Mouse (Mus musculus) neural tube, embryonic 14.5 days (tissue): ENCODE data around the gene Htr1f. TPM values are rescaled to one million over a fixed set of nuclear protein-coding genes. Genes with fewer than 3 reads are reported as not detected.

Source experiments
- ATAC-seq: fragments of 200-750 bp; cut with Nextera tagmentation; 2 replicates; pipeline ENCODE4 v1.8.0; 2017; ENCODE audit warnings: low read depth, mild to moderate bottlenecking, moderate TSS enrichment, moderate library complexity
- H3K27ac ChIP-seq: fragments of 300-500 bp; sonication (generic); 2 replicates; pipeline ENCODE4 v1.5.1; 2014; ENCODE audit warnings: low read depth, mild to moderate bottlenecking, control low read depth, low read length, moderate library complexity, mixed read lengths
- H3K27me3 ChIP-seq: fragments of 300-500 bp; sonication (generic); 2 replicates; pipeline ENCODE4 v1.6.1; 2014; ENCODE audit warnings: low read length; ENCODE audit not compliant: control insufficient read depth, insufficient read depth
- H3K36me3 ChIP-seq: fragments of 300-500 bp; sonication (generic); 2 replicates; pipeline ENCODE4 v1.6.1; 2014; ENCODE audit warnings: low read length, mixed read lengths; ENCODE audit not compliant: control insufficient read depth, insufficient read depth
- H3K4me1 ChIP-seq: fragments of 300-500 bp; sonication (generic); 2 replicates; pipeline ENCODE4 v1.6.1; 2014; ENCODE audit warnings: low read length; ENCODE audit not compliant: control insufficient read depth, insufficient read depth
- H3K4me2 ChIP-seq: fragments of 300-500 bp; sonication (generic); 2 replicates; pipeline ENCODE4 v1.6.1; 2014; ENCODE audit warnings: mild to moderate bottlenecking, low read depth, low read length, control low read depth
- H3K4me3 ChIP-seq: fragments of 300-500 bp; sonication (generic); 2 replicates; pipeline ENCODE4 v1.5.1; 2014; ENCODE audit warnings: low read depth, low read length, control low read depth, mixed read lengths
- H3K9ac ChIP-seq: fragments of 300-500 bp; sonication (generic); replicated peaks from 2 replicates; pipeline ENCODE4 v1.6.1; 2014; ENCODE audit warnings: low read depth, mild to moderate bottlenecking, control low read depth, low read length, mixed read lengths
- H3K9me3 ChIP-seq: fragments of 300-500 bp; sonication (generic); 2 replicates; pipeline ENCODE4 v1.6.1; 2016; ENCODE audit warnings: low read length; ENCODE audit not compliant: control insufficient read depth
- WGBS: fragments of 180-500 bp; shearing (Covaris S2); extraction: QIAGEN DNeasy Blood & Tissue Kit; methylation state at CpG from one replicate; pipeline ENCODE4 v1.1.7; 2014; 5-methylcytosine and 5-hydroxymethylcytosine counted together
- polyA plus RNA-seq: library from polyadenylated mRNA; unstranded; fragments of >200 nt; fragmentation: Nextera tagmentation; extraction: Ambion mirVana; gene quantifications from 2 replicates; pipeline ENCODE4 v1.2.1, GENCODE M21; 2014

Htr1f gene
- polyA plus RNA-seq, result 0.36 and 0.95 TPM in 2 replicates

DNA sequence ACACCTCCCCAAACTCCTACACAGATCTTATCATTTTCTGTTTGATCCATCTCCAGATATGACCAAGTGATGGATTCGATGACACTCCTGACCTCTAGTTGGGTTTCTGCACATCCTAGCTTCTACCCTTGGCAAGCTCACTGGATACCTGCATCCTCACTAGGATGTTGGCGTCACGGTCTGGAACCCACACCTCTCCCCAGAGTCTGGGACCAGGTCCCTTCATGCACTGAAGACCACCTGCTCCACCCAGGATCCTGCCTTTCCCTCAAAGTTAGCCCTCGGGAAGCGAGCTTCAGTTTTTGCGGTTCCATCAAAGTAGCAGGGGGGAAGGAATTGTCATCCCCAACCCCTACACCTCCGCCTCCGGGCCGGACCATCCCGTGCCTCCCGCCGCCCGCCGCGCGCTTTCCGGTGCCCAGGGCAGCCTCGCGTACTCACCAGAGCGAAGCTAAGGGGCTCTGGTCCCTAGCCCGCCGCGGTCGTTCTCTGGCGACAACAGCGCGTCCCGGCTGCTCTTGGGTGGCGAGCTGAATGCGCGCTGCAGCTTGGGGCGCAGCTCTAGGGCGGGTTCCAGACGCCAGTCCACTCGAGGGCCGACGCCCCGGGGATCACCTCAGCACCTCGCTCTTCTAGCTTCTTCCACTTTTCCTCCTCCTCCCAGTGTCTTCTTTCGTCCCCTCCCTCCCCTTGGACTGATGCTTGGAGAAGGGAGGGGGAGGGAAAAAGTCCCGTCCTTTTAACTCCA lies at the start of gene Htr1f:
Gene Htr1f, minus strand, starts transcription at position 671 of the 748 bp plus-strand sequence.
- Histone ChIP-seq H3K4me1 (no peaks in the 10 kb centered on the region), H3K27ac (no peak within 1 kb of the TSS), H3K9me3 (no peaks in the 10 kb centered on the region), H3K27me3 (no peaks in the 10 kb centered on the region), H3K9ac (peak within 1 kb of the TSS; percentile 37), H3K4me2 (peak within 1 kb of the TSS; percentile 84), H3K36me3 (no peaks in the 10 kb centered on the region), H3K4me3 (peak within 1 kb of the TSS; percentile 43)
- peak; percentile 88 for ATAC-seq
- WGBS, result 4% methylated on average over 39 of the region's 41 CpGs

DNA sequence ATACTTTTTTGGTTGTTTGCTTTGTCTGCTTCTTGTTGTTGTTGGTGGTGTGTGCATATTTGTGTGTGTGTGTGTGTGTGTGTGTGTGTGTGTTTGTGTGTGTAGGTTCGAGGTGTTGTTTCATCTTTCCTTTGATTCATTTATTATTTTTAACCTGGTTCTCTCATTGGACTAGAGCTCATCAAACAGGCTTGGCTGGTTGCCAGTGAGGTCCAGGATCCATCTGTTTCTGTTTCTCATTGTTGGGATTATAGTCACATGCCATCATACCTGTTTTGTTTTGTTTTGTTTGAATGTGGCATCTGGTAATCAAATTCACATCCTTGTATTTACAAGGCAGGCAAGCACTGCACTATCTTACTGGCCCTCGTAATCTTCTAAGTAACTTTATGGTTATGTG lies 34.1 kb upstream of the Htr1f start:
- no peak overlapping the region for H3K4me3 ChIP-seq
- no peaks in the 10 kb centered on the region for H3K36me3 ChIP-seq
- no peak overlapping the region for H3K4me2 ChIP-seq
- no peaks in the 10 kb centered on the region for H3K4me1 ChIP-seq
- H3K27ac ChIP-seq, result no peak overlapping the region
- H3K9me3 ChIP-seq, result no peaks in the 10 kb centered on the region
- no peak overlapping the region for H3K9ac ChIP-seq
- ATAC-seq, result no peak
- 68% methylated on average over 2 of the region's 2 CpGs for WGBS
- H3K27me3 ChIP-seq, result no peaks in the 10 kb centered on the region

DNA sequence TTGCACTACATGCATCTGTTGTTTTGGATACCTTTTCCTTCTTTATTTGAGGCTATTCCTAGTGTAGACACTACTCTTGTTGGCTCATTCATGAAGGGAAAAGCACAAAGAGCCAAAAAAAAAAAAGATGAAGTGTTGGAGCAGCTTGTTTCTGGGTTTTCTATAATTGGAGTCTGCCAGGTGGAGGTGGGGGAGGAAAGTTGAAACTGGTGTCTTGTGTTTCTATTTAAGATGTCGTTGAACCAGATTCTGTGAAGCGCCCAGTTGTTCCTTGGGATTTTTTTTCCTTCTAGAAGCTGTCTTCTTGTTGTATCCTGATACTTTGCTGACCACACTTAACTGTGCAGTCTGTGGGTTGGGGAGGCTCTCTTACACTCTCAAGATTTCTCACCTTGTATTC lies 23.7 kb upstream of the Htr1f start:
- Histone ChIP-seq H3K4me1 (no peaks in the 10 kb centered on the region), H3K9ac (no peak overlapping the region), H3K4me2 (no peak overlapping the region), H3K9me3 (no peaks in the 10 kb centered on the region), H3K27me3 (no peaks in the 10 kb centered on the region), H3K36me3 (no peaks in the 10 kb centered on the region), H3K4me3 (no peak overlapping the region), H3K27ac (no peak overlapping the region)
- WGBS, result 94% methylated on average over 2 of the region's 2 CpGs
- ATAC-seq, result no peak

DNA sequence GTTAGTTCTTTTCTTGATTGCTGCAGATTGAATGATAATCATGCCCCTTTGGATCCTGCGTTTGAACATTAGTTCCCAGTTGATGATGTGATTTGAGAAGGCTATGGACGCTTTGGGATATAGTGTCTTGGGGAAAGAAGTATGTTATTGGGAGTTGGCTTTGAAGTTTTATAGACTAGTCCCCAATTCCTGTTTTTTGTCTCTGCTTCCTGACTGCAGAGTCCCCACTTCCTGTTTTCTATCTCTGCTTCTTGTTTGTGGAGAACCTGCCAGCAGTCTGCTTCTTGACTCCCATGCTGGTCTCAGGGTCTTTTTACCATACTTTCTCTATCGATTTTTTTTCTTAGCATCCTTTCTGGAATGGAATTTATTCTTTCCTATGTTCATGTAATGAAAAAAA lies 22.2 kb upstream of the Htr1f start:
- ATAC-seq, result no peak
- Histone ChIP-seq H3K9me3 (no peaks in the 10 kb centered on the region), H3K4me2 (no peak overlapping the region), H3K27me3 (no peaks in the 10 kb centered on the region), H3K4me1 (no peaks in the 10 kb centered on the region), H3K4me3 (no peak overlapping the region), H3K9ac (no peak overlapping the region), H3K36me3 (no peaks in the 10 kb centered on the region), H3K27ac (no peak overlapping the region)
- WGBS, result 86% methylated on average over 3 of the region's 3 CpGs

DNA sequence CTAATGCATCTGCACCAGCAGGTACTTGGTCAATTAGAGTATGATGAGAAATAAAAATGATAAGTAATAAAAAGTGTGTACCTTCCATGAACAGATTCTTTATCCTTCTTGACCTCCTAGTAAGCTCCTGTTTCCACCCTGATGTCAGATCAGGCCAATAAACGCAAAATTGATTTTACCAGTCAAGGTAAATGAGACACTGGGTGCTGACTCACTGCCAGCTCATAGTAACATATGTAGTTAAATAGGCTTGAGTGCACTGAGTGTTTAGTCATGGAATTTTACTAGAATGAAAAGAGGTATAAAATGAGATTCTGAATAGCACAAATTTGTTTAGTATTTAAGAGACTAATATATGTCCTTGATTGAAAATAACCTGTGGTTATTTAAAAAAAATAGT lies 6.6 kb upstream of the Htr1f start:
- WGBS, result 95% methylated on average over 1 of the region's 1 CpGs
- no peaks in the 10 kb centered on the region for H3K27me3 ChIP-seq
- H3K9ac ChIP-seq, result no peak overlapping the region
- no peak overlapping the region for H3K4me2 ChIP-seq
- no peaks in the 10 kb centered on the region for H3K36me3 ChIP-seq
- H3K4me1 ChIP-seq, result no peaks in the 10 kb centered on the region
- no peak overlapping the region for H3K27ac ChIP-seq
- H3K4me3 ChIP-seq, result no peak overlapping the region
- no peaks in the 10 kb centered on the region for H3K9me3 ChIP-seq
- ATAC-seq, result no peak

DNA sequence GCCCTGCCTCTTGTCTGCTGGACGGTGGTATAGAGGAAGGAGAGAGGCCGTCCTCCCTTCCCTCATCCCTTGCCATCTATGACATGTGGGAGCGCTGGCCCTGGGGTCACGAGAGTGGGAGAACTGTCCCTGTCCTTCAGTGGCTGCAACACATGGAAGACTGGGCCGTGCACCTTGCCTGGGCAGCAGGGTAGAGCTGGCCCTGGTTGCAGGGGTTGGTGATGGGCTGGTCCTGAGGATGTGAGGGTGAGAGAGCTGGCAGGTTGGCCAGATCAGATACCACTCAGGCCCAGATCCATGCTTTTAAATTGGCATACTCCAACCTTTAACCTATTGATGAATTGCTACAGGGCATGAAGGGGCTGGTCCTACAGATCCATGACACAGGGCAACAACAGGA lies 12.1 kb downstream of the Htr1f start:
- Histone ChIP-seq H3K27me3 (no peaks in the 10 kb centered on the region), H3K4me3 (no peak overlapping the region), H3K9me3 (no peaks in the 10 kb centered on the region), H3K4me1 (no peaks in the 10 kb centered on the region), H3K9ac (no peak overlapping the region), H3K4me2 (no peak overlapping the region), H3K36me3 (no peaks in the 10 kb centered on the region), H3K27ac (no peak overlapping the region)
- 97% methylated on average over 5 of the region's 5 CpGs for WGBS
- ATAC-seq, result no peak

DNA sequence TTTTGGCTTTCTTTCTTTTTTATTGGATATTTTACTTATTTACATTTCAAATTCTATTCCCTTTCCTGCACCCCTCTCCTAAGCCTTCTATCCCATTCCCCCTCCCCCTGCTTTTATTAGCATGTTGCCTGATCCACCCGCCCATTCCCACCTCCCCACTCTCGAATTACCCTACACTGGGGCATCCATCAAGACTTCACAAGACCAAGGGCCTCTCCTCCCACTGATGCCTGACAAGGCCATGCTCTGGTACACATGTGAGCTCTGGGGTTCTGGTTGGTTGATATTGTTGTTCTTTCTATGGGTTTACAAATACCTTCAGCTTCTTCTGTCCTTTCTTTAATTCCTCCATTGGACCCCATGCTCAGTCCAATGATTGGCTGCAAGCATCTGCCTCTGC lies 22.2 kb downstream of the Htr1f start:
- Histone ChIP-seq H3K4me3 (no peak overlapping the region), H3K27ac (no peak overlapping the region)
- 40% methylated on average over 2 of the region's 2 CpGs for WGBS

DNA sequence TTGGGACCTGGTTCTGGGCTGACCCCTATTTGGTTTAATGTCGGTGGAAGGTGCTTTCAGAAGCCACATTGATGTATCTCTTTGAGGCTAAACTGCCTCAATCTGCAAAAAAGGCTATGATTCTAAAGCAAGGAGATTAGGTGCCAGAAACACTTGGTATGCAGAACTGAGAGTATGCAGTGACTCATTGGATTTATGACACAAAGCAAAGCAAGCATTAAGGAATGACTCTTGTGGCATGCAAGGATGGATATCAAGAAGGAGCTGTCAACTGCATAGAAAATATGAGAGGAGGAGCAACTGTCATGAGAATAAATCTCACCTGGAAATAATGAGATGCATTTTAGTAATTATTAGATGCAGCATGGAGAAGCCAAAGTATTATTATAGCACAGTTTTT lies 35.8 kb downstream of the Htr1f start:
- 83% methylated on average over 1 of the region's 1 CpGs for WGBS
- Histone ChIP-seq H3K4me2 (no peak overlapping the region), H3K4me3 (no peak overlapping the region)

More for the DNA sequence above, 22.2 kb downstream of the Htr1f start:
- Histone ChIP-seq H3K4me2 (no peak overlapping the region), H3K27me3 (no peaks in the 10 kb centered on the region), H3K9me3 (no peaks in the 10 kb centered on the region), H3K36me3 (no peaks in the 10 kb centered on the region), H3K4me1 (no peaks in the 10 kb centered on the region), H3K9ac (no peak overlapping the region)
- no peak for ATAC-seq

DNA sequence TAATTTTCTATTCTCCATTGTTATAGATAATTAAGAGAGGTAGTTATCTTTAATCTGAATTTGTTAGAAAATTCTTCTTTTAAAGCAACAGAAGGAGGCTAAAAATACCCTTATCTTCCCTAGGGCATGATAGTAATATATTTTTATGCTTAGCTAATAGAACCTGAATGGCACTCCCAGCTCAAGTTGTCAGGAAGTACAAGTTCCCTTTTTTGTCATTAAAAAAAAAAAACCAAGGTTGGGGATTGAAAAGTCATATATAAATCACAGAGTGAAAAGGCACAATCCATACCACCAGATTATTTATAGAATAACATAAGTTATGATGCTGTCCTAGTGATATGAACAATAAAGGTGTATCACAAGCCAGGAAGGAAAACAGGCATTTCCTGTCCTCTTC lies 39.4 kb downstream of the Htr1f start:
- Histone ChIP-seq H3K36me3 (no peaks in the 10 kb centered on the region), H3K27me3 (no peaks in the 10 kb centered on the region), H3K9ac (no peak overlapping the region), H3K9me3 (no peaks in the 10 kb centered on the region), H3K4me3 (no peak overlapping the region), H3K4me2 (no peak overlapping the region), H3K4me1 (no peaks in the 10 kb centered on the region), H3K27ac (no peak overlapping the region)
- ATAC-seq, result no peak

More for the DNA sequence above, 35.8 kb downstream of the Htr1f start:
- no peak for ATAC-seq
- Histone ChIP-seq H3K27me3 (no peaks in the 10 kb centered on the region), H3K9ac (no peak overlapping the region), H3K4me1 (no peaks in the 10 kb centered on the region), H3K36me3 (no peaks in the 10 kb centered on the region), H3K9me3 (no peaks in the 10 kb centered on the region), H3K27ac (no peak overlapping the region)
